Mouse (Mus musculus) cerebellum, adult 8-10 months (tissue): ENCODE results near the gene Prm1.
A peak's percentile ranks its signal among the peaks of the same experiment; 100 is the strongest.
"Not testable (repeated sequence)": the region's sequence is repeated elsewhere in the genome, so short reads cannot be mapped to it uniquely, and the experiment has no call there.

Experiments
- DNase-seq: peaks from one replicate; pipeline ENCODE4 v3.0.0; 2022

Prm1 gene

DNA sequence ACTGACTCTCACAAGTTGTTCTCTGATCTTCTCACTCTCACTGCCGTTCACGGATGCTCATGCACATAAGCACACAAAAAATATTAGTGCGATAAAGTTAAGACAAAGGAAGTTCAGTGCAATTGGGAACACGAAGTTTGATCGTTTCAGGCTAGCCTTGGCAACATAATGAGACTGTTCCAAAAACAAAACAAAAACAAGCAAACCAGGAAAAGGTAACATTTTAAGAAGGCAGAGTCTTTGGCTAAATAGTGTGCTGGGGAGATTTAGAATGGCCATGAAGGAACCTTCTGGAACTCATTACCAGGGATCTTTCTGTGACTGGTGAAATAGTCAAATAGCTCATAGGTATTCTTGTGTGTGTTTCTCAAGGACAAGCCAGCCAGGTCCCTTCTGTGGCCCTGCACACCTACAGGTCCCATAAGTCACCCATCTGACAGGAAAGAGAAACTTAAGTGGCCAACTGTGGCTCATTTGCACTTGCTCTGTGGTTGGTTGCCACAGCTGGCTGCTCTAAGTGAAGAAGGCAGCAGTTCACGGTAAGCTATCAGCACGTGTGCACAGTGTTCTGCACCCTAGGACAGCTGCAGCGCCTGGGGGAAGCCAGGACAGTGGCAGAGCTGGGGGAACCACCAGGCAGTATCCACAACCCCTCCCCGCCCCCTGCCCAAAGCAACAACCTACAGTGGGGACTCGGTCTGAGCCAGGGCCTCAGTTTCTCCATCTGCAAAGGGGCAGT lies at the start of gene Prm1:
TSS of gene Prm1 (minus strand) at position 51 of the 739 bp plus-strand sequence.
- DNase-seq = no peak

DNA sequence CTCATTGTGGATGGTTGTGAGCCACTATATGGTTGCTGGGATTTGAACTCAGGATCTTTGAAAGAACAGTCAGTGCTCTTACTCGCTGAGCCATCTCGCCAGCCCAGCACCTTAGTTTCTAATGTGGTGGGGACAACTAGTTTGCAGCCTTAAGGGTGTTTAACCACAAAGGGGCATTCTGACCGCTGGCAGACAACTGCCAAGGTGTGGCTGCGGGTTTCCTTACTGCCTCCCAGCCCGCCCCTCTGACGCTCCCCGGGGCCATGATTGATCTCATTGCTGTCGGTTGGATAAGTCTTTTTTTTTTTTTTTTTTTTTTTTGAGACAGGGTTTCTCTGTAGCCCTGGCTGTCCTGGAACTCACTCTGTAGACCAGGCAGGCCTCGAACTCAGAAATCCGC lies 46.6 kb upstream of the Prm1 start:
- not testable (repeated sequence) for DNase-seq

DNA sequence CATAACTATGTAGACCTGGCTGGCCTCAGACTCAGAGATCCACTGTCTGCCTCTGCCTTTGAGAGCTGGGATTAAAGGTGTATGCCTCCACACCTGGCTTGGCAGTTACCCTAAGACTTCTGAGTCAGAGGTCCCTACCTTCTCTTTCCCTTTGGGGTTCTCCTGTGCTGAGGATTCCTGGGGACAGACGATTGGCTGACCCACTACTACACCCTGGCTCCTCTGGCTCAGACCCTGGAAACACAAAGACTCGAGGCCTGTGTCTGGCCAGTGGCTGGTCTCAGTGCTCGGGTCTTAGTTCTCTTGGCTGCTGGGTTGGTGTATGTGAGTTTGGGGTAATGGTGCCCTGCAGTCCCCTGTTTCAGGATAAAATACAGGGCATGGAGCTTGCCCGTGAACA lies 45.3 kb upstream of the Prm1 start:
- no peak for DNase-seq

DNA sequence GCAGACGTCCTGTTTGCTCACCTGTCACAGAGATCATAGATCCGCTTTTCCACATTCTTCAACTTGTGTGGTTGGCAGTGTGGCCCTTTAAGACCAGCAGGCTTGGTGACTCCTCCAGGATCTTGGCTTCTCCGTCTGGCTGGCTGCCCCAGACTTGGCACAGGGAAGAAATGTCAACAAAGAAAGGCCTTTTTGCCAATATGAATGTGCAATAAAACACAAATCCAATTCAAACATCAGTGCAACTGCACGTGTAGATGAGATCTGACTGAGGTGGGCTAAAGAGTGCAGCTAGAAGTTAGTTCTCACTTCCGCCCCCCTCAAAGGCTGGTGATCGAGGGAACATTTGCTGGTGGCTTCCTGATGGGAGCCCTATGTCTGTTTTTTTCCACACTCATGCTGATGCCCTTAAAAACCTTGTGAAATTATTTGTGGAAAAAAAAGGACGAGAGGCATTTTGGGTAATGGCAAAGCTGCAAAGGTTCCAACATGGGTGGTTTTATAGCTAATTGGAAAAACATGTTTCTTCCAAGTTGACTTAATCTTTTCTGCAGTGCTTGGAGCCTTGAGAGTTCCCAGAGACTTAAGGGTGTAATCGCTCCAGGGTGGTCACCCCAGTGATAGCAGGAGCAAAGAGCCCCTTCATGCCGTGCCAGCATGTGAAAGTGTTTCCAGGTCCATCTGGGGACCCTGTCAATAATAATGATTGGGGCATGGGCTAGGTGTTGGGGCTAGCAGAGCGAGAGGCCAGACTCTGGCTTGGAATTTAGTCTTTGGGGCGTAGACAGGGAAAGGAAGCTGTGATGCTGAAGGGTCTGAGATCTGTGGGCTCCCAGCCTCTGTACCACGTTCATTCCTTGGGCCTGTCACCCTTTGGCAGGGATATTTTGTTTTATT lies 44.6 kb upstream of the Prm1 start:
- DNase-seq = peak; percentile 84

DNA sequence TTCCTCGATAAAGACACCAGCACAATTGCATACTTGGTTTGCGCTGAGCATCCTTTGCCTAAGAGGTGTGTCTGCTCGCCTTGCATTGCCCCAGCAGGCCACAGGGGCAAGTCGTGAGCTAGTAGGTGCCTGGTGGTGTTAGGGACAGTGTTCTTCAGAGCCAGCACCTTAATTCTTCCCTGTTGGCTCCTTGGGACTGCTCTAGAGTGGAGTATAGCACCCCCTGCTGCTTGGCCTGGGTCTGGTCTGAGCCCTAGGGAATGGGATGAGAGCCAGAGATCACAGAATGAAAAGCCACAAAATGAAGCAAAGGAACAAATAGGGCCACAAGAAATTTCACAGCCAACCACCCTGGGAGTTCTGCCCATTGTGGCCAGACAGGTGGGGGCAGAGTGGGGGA lies 40.9 kb upstream of the Prm1 start:
- peak; percentile 56 for DNase-seq

DNA sequence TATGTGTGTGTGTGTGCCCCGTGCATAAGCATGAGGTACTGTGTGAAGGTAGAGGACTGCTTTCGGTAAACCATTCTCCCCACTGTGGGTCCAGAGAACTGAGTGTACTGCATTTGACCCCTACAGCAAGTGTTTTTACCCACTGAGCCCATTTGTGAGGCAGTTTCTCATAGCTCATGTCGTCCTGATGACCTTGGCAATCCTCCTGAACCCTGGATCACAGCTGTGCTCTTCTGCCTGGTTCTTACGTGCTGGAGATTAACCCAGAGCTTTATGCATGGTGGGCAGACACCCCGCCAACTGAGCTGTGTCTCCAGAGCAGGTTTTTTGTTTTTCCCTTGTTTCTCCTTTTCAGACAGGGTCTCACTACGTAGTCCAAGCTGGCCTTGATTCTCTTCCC lies 40.3 kb upstream of the Prm1 start:
- no peak for DNase-seq

DNA sequence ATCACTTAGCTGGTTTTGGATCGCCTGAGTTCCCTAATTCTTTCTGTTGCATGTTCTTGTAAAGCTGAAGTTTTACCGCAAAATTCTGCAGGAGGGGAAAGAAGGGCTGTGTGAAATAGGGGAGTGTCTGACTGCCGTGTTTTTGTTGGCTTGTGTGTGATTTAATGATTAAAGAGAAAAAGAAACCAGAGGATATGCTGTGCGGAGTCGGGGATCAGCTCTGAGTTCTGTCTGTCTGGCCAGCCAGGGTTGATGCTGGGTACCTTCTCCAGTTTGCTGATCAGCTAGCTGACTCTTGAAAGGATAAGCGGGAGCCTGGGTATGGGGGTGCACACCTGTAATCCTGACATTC lies 38.7 kb upstream of the Prm1 start:
- DNase-seq = no peak

DNA sequence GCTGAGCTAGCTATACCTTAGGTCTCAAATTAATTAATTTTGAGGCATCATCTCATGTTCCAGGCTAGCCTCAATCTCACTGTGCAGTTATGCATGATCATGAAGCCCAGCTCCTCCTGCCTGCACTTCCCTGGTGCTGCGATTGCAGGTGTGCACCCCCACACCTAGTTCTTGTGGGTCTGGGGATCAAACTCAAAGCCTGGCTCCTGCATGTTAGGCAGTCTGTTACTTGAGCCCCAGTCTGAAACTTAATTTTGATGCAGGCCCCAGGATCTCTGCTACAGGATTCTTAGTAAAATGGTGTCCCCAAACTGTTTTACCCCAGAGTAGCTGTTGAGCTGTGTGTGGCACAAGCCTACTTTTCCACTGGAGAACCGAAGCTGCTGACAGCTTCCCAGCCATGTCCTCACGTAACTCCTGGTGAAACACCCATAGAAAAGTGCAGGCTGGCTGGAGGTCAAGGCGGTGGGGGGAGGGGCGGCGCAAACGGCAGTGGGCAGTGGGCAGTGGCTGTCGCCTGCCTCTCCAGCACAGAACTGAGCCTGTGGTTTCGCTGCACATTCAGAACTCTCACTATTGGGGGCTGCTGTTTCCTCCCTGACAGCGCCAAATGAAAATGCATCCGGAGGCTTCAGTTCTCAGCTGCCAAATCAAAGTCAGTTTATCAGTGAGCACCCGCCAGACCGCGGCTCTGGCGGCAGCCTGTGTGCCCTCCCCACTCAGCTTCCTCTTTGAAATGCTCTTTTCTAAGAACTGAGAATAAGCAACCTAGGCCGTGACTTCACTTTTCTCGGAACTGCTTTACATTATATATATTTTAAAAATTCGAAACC lies 38.1 kb upstream of the Prm1 start:
- DNase-seq = no peak

DNA sequence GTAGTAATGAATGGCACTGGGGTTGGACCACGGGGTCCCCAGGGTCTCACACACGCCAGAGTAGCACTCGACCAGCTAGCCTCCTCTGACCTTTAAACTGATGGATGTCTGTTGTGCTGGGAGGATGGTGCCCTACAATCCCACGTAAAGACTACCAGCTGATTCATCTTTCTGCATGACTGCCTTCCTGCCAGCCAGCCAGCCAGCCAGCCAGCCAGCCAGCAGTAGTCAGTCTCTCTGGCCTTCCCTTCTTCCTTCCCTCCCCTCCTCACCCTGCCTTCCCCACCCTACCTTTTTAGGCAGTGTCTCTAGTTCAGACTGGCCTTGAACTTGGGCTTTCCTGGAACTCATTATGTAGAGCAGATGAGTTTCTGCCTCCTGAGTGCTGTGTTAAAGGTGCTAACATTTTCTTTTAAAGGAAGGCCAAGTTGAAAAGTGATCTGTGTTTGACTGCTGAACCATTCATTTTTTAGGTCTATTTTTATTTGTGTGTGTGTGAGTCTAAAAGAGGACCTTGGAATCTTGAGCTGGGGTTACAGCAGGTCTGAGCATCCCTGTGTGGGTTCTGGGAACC lies 36.7 kb upstream of the Prm1 start:
- DNase-seq = no peak

DNA sequence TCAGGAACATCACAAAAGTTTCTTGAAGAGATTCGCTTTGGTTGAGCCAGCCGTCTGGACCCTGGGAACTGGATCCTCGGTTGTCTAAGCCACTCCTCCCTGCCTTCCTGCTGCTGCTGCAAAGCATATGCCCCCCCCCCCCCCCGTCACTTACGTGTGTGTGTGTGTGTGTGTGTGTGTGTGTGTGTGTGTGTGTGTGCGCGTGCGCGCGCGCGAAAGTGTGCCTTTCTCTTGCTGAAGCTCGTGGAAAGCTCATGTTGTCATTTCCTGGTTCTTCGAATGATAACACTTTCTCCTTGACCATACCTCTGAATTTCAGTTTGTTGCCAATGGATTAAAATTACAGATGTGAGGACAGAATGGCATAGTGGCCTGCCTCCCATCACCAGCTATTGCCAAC lies 34.4 kb upstream of the Prm1 start:
- no peak for DNase-seq

DNA sequence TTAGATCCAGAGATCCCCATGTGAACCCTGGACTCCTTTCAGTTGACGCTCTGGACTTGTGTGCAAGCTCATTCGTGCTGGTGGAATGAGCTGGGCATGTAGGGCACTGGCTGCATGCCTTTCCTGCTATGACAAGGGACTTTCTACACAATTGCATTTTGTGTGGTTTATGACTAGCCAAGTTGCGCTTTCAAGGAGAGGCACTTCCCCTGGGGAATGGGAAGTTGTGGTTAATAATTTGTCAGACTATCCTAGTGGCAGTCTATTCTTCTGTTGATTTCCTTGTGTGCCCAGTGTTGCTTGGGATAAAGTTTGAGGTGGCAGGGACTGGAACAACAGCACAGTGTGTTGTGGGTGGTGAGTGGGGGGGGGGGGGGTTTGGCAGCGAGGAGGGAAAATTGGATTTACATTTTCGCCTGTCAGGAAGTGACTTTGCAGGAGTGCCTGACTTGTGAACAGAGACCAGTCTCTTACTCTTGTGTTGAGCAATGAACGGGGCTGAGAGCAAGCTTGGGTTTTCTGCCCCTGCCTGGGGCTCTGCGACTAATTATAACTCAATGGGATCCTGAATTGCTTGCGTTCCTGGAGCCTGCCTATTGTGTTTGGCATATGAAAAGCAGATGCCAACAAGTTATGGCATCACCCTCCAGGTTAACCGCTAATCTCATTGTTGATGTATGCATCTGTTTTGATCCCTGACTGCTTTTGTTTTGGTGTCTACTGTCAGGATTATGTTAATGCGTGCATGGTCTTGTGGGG lies 33.0 kb upstream of the Prm1 start:
- DNase-seq = no peak

DNA sequence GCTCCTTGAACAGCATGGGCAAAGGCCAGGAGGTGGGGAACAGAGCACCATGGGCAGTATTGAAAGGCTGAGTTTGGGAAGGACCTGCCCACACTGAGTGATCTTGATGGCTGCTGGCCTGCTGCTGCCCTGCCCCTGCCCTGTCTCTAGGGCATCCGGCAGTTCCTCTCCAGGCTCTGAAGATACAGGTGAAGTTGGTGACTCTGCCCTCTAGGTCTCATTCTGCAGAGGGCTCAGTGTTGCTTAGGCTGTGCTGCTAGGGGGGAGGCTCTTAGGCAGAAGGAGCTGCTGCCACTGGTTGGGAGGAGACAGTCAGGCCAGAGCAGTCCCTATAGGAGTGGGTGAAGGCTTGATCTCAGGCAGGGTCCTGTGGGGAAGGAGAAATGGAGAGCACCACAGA lies 32.3 kb upstream of the Prm1 start:
- no peak for DNase-seq

DNA sequence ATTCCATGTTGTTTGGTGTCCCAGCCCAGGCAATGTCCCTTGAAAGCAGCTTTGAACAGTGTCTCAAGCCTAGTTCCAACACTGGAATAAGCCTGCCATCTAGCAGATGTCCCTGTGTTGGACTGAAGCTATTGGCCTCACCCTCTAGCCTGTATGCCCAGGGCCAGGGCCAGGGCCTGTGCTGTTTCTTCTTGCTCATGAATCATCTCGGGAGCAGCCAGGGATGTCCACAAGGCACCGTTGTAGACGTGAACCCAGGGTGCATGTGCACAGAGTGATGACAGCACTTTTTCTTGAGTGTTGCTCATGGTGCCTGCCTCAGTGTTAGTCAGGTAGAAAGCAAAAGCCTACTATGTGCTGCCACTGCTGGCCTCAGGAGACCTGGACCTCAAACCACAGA lies 31.6 kb upstream of the Prm1 start:
- no peak for DNase-seq

DNA sequence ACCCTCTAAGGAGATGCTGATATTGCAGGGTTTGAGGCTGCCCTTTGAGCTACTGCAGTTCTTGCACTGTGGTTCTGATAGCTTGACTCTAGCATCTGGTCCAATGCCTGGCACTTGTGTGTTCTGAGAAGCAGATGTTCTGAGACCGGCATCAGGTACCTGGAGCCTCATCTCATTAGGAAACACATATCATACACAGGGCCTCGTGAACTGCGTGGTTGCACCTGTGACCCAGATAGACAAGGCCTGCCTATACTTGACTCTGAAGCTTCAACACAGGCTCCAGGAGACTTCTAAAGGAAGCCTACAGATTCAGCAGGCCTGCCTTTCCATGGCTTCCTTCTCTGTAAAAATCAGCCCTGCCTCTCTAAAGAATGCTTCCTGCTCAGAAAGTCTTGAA lies 30.7 kb upstream of the Prm1 start:
- DNase-seq = no peak

DNA sequence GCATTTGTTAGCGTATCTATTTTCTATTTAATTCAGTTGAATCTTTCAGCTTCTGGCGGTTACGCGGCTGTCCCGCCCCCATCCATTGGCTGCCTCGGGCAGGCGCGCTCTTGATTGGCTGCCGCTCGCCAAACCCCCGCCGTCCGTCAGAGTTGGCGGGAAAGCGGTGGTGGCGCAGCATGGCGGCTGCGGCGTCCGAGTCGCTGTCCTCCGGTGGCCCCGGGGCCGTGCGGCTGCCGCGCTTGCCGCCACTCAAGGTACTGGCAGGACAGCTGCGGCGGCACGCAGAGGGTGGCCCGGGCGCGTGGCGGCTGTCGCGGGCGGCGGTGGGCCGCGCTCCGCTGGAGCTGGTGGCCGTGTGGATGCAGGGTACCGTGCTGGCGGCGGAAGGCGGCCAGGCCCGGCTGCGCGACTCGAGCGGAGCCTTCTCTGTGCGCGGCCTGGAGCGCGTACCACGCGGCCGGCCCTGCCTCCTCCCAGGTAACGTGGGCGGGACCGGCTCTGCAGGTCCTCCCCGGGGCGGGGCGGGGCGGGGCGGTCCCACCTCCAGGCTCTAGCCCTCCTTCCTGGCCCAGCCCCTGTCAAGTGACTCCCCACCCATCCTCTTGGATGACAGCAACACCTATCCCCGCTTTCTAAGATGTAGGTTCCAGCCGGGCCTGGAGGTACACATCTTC lies 29.4 kb upstream of the Prm1 start, which contains the start of gene Rmi2:
TSS of gene Rmi2 (plus strand) at position 149 of the 677 bp plus-strand sequence.
- peak; percentile 85 for DNase-seq

DNA sequence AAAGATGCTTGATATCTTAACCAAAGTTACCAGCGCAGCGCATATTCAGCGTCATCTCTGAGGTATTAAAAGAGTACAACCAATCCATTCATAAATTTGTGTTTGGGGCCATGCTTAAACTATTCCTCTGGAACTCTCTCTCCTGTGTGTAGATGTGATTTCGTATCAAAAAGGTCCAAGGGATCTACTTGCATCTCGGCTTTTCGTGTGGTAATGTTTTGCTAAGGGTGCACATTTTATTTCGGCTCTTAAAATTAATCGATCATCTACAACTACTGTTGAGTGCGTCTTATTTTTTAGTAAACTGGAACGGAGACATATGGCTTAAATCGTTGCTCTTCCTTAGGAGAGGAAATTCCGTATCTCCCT lies 28.9 kb upstream of the Prm1 start:
- DNase-seq = no peak

DNA sequence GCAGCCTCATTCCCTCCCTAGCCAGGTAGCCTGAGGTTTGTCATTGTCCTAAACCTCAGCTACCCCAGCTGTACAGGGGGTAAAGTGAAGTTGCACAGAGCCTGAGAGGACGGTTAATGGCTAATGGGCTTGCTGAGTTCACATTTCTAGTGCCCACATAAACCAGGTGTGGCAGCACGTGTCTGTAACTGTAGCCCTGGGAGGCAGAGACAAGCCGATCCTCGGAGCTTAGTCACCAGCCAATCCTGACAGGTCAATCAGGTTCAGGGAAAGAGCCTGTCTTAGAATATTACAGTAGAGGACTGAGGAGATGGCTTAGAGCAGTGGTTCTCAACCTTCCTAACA lies 22.8 kb upstream of the Prm1 start:
- no peak for DNase-seq

DNA sequence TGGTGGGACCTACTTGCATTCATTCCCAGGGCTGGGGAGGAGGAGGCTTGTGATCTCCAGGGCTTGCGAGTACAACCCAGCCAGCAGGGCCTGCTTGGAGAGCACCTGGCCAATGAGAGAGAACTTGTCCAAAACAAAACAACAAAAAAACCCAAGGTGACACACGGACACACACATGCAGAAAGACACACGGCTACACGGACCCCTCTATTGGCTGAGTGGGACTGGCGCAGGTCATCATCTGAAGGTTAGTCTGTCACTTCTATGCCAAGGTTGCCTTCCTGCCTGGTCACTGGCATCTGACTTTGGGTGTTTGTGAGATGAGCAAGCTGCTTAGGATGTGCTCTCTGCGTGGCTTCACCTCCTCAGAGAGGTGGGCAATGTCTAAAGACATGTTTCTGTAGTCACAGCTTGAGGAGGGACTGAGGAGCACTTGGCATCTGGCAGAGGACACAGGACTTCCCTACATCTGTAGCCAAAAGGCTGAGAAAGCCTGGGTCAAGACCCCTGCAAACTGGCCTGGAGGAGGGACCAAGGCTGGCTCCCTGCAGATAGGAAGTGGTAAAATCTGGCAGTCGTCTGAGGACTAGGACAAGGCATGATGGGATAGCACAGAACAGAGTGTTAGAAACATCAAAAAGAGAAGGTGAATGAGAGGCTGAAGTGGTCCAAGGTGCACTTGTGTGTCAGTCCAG lies 22.3 kb upstream of the Prm1 start:
- no peak for DNase-seq

DNA sequence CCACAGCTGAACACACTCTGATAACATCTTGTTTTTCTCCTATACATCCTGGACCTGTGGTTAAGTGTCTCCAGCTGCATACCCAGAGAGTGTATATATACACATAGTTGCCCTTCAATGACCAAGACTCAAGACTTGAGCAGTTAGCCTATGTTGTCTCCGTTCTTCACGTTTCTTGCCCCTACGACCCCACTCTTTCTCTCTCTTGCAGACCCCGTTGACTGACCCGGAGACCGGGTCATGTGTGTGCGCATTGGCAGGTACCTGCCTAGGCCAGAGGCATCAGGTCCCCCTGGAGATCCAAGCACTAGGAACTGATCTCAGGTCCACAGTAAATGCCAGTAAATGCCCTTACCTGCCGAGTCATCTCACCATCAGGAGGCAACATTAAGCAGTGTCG lies 21.6 kb upstream of the Prm1 start:
- no peak for DNase-seq

DNA sequence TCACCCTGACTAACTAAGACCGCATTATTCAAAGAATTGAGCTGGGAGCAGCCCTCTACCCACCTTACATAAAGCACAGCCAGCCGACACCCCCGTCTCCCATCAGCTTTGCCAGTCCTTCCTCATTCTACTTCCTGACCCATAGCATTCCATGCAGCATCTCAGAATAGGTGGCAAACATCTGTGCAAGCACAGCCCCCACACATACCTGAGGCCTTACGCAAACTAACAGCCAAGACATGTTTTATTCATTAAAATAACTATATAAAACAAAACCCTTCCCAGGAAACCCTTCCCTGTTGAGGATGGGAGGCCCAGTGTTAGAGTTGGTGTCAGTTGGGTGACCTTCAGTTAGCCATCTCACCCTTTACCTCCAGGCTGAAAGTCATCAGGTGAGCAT lies 20.2 kb upstream of the Prm1 start:
- no peak for DNase-seq

DNA sequence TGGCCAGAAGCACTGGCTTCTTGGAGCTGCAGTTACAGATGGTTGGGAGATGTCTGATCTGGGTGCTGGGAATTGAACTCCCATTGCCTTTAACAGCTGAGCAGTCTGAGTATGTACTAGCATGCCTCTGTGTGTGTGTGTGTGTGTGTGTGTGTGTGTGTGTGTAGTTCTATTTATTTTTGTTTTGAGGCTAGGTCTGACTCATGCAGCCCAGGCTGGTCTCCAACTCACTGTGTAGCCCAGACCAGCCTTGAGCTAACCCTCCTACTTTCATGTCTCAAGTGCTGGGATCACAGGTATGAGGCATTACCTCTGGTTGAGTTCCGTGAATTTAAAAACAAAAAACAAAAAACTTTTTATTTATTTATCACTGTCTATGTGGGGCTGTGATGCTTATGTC lies 18.9 kb upstream of the Prm1 start:
- no peak for DNase-seq
